Mouse (Mus musculus) common myeloid progenitor, adult 5-6 weeks (primary cell): ENCODE data around the gene B4galnt1. TPM values are rescaled to one million over a fixed set of nuclear protein-coding genes. Genes with fewer than 3 reads are reported as not detected.
A peak's percentile ranks its signal among the peaks of the same experiment; 100 is the strongest.

Source experiments
- ATAC-seq: replicated peaks from 2 replicates; pipeline ENCODE4 v1.8.0; 2016; ENCODE audit warnings: low read depth, mild to moderate bottlenecking, moderate TSS enrichment, inconsistent platforms; ENCODE audit not compliant: poor library complexity, severe bottlenecking
- total RNA-seq: library from RNA; stranded (forward); fragments of 200-1000, 187-1606 nt; gene quantifications from 2 replicates; pipeline ENCODE4 v1.2.3, GENCODE M21; 2017

The B4galnt1 gene
- total RNA-seq, 1 experiment from 2014 or later, result 56.5 TPM

DNA sequence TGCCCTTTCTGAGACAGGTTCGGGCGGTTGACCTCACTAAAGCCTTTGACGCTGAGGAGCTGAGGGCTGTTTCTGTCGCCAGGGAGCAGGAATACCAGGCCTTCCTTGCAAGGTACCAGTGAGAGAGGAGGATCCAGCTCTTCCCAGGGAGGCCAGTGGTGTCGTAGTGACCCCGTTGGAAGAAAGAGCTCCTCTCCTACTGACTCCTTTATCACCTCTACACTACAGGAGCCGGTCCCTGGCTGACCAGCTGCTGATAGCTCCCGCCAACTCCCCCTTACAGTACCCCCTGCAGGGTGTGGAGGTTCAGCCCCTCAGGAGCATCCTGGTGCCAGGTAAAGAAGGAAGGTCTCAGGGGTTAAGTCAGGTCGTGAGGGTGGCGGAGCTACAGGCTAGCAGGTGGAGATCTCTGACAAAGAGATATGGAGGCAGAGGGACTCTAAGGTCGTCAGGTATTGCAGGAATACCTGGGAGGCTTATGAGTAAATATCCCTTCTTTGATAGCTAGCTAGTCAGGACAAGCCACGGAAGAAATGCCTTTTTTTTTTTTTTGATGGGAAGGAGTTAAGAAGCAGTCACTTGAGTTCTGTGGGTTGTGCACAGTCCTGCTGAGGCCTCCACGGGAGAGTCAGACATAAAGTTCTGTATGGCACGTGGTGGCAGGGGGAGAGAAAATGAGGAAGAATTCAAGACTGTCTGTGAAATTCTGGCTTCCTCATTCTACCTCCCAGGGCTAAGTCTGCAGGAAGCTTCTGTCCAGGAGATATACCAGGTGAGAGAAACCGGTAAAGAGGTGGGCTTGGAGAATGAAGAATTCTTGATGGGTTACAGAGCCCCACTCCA, 2.0 kb downstream of the B4galnt1 start:
- ATAC-seq, result no peak

DNA sequence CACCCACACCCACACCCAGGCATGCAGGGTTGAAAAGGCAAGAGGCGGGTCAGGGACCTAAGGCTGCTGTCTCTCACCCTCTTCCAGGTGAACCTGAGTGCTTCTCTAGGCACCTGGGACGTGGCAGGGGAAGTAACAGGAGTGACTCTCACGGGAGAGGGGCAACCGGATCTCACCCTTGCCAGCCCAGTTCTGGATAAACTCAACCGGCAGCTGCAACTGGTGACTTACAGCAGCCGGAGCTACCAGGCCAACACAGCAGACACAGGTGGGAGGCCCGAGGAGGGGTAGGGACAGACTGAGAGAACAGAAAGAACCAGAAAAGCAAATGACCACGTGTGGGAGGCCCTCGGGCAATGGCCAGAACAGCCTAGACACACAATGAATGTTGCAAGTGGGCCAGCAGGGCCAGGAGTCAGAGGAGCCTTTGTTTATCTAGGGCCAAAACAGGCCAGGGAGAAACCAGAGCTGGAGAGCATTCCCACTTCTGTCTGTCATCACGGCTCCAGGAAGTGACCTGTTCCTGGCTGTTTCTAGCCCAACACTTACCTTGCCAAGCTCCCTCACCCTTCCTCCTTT, 2.7 kb downstream of the B4galnt1 start:
- no peak for ATAC-seq

DNA sequence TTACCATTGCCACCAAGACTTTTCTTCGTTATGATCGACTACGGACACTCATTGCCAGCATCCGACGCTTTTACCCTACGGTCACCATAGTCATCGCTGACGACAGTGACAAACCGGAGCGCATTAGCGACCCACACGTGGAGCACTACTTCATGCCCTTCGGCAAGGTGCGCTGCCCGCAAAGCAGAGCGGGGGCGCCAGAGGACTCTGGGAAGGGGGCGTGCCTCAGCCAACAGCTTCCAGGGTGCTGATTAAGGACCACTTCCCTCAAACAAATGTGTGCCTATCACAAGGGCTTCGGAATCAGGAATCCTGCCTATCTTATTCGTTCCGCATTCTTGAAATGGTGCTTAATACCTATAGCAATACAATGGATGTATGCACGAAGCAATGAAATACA, 5.0 kb downstream of the B4galnt1 start:
- no peak for ATAC-seq

DNA sequence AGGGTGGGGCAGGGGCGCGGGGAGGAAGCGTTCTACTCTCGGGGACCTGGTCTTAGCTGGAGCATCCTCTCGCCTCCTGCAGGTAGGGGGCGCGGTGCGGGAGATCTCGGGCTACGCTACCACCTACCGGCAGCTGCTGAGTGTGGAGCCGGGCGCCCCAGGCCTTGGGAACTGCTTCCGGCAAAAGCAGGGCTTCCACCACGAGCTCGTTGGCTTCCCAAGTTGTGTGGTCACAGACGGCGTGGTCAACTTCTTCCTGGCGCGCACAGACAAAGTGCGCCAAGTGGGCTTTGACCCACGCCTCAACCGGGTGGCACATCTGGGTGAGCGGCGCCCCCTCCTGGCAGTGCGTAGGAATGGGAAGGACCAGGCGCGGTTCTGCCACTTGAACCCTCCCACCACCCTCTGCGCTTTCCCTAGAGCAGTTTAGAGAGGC, 5.8 kb downstream of the B4galnt1 start:
- ATAC-seq, result peak; percentile 78

DNA sequence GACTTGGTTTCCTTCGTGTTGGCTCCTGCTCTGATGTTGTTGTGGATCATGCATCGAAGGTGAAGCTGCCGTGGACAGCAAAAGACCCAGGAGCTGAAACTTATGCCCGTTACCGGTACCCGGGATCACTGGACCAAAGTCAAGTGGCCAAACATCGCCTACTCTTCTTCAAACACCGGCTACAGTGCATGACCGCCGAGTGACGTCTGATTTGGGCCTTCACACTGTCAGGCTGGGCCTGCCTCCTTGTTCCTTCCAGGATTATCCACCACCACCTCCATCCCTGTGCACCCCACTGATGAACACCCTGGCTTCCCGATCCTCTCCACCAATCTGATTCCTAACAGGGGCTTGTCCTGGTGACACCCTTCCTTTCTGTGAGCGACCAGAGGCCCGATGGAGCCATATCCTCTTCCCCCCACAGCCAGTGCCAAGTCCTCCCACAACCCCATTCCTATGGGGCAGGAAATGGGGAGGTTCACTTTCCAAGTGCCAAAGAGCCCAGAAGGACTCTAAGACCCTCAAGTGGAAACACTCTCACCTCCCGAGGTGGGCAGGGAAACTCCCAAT, 6.7 kb downstream of the B4galnt1 start:
- ATAC-seq, result no peak

DNA sequence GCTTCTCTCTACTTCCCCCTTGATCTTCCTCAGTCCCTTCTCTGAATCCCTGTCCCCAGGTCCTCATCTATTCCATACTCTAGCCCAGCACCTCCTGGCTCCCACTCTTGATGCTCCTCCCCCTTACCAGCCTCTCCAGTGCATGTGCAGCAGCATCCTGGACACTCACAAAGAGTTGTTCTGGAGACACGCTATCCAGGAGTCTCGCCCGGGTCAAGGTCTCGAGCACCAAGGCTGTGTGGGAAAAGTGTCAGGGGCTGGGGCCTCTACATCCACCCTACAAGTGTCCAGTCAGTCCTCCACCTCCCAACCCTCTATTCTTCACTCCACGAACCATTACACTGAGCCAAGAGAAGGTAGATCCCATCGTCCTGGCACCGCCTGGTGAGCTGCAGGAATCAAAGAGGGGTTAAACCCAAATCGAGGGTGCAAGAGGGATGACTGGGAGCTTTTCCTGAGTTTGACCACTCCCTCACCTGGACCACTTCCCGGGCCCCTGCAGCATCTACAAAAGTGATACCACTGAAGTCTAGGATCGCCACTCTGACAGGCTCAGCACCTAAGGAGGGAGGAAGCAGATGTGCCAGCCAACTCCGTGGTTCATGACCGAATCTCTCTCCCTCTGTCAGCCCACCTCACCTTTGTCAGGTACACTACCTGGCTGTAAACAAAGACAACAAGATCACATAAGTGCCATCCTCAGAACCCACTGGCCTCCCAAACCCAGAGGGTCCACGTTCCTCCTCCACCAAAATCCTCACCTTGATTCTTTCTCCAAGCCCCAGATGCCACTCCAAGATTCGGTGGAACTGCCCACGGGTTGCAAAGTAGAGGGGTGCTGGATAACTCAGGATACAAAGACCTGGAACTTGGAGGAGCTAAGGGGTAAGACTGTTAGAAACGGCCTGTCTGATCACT, 8.4 kb downstream of the B4galnt1 start:
- ATAC-seq, result no peak

DNA sequence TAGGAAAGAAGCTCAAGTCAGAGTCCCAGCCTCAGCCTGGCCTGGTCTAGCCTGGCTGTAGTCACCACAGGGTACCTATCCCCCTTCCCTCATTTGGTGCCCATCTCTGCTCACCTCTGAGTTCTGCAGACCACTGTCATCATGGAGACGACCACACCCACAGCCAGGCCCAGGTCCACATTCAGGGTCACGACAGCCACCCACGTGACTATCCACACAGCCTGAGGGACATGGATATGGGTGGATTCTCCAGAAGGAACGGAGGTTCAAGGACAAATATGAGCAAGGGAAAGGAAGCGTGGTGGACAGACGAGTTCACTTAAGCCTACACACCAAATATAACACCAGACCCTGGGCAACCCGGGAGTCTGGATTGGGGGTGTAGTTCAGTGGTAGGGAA, 9.1 kb downstream of the B4galnt1 start:
- no peak for ATAC-seq

DNA sequence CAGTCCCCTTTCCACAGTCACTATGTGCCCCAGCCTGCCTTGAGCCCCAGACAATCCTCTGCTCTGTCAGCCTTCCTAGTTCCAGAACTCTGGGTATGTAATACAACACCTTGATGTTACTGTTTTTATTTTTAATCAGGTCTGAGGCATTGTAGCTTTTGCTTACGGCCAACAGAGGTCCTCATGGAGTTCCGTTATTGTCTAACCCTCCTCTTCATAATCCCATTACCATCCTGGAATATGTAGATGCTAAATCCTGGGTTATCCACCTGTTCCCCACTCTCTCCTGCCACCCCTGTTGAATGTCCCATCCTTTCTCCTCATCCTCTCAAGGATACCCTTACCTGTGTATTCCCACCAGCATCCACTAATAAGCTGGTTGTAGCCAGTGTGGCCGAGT, 11.2 kb downstream of the B4galnt1 start:
- ATAC-seq, result no peak

DNA sequence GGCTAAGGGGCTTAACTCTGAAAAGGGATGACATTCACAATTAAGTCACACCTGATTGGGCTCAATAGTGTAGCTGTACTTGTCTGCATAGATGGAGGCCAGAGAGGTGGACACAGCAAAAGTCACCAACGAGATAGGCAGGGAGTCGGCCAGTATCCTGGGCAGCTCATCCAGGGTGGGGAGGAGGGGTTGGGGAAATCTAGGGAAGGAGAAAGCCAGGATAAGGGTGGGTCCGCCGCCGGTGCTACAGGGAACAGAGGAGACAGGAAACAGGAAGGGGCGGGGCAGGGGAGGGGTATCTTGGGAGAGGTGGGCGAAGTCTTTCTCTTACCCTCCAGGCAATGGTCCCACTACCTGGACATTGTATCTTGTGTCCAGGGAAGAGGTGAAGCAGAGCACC, 11.7 kb downstream of the B4galnt1 start:
- no peak for ATAC-seq

DNA sequence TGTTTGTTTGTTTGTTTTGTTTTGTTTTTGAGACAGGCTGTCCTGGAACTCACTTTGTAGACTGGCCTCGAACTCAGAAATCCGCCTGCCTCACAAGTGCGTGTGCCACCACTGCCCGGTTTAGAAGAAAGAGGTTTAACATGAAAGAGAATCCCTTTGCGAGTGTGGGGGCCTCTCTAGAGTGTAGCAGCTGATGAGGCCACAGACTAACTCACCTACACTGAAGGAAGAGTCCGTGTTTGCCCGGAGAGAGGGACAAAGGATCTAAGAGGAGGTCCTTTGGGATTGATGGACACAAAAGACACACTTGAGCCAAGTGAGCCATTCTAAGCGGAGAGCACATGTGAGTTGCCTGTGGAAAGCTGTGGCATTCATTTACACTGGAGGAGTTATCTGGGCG, 12.2 kb downstream of the B4galnt1 start:
- 0 out of 2 replicates have a peak, but pooled peaks have one; percentile 3 for ATAC-seq

DNA sequence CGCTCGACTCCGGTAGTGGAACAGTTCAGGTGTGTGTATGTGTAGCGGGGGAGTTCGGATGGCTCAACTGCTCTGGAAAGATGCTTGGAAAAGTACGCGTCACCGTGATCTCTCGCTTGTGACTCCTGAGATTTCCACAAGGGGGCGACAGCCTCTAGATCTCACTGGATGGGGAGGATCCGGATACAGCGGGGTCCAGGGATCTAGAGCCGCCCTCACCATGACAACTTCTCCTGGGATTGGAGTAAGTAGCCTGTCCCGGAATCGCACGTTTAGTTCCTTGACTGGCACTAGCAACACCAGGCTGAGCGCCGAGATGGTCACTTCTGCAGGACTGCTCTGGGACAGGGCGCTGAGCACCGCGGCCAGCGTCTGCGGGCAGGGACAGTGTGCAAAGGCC, 12.7 kb downstream of the B4galnt1 start:
- ATAC-seq, result peak; percentile 75

DNA sequence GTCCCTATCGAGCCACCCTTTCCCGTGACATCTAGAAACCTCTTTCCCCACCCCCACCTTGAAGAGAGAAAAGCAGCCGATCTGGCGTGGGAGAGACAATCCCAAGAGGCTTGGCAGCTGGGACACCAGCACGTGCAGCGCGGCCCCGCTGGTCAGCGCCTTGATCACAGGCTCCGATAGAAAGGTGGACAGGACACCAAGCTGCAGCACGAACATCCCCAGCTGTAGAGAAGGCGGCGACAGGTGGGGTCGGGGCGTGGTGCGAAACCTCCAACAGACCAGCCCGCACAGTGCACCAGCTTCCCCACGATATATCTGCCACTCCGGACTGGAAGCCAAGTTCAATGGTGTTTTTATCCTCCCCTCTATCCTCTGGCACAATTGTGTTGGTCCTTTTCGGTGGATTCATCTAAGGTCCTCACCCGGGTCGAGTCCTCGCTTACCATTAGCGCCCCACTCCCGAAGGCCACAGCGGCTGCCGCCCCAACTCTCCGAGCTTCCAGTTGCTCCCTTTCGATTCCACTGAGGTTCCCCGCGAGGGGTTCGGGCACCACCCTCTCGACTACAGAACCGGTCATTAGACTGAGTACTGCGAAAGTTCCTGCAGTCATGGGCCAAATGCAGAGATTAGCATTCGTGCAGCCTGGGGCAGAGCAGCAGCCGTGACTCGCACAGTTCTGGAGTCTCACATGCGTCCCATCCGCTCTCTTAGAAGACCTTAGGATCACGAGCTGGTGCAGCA, 13.4 kb downstream of the B4galnt1 start:
- peak; percentile 12 for ATAC-seq

DNA sequence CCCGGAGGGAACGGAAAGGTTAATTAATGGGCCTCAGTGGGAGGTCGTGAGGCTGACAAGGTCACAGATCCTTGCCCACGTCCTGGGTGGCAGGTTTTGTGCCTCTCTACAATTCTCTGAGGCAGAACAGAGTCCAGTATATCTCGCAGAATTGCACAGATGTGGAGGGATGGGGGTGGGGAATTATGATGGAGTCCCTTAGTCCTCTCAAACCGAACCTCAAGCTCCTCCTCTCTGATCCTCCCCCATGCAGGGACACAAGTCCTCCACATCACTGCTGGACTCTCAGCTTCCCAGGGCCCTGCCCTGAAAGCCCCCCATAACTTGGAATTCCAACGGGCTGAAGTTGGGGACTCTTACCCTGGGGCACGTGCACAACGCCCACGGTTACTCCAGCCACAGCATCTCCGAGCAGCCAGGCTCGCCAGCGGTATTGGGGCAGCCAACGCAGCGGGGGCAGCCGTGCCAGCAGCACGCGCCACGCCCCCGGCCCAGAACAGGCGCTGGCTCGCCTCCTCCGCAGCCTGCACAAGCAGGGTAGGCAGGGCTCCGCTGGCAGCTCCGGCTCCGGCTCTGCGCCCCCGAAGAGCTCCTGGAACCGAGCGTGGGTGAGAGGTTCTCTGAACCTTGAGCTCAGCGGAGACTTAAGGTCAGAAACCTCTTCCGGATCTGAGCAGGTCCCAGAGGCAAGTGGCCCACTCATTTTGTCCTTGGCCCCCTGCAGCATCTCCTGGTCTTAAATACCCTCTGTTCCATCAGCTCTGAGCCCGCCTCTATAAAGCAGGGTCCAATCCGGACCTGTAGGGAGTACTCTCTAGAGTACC, 15.1 kb downstream of the B4galnt1 start, which contains the start of gene Slc26a10:
TSS of gene Slc26a10 (minus strand) at position 775 of the 824 bp plus-strand sequence.
- ATAC-seq, result no peak

DNA sequence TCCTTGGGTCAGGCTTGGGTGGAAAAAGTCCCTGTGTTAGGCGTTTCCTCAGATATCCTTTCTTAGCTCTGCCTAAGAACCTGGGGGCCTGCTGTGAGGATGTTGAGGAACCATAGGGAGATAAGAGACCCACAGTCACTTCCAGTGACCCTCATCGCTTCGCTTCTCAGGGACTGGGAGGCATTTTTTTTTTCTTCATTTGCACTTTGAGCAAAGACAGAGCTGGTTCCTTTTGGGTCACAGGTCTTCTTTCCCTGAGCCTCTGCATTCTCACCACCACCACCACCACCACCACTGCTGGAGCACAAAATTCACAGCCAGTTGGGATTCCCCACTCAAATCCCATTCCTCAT, 15.6 kb downstream of the B4galnt1 start:
- no peak for ATAC-seq

DNA sequence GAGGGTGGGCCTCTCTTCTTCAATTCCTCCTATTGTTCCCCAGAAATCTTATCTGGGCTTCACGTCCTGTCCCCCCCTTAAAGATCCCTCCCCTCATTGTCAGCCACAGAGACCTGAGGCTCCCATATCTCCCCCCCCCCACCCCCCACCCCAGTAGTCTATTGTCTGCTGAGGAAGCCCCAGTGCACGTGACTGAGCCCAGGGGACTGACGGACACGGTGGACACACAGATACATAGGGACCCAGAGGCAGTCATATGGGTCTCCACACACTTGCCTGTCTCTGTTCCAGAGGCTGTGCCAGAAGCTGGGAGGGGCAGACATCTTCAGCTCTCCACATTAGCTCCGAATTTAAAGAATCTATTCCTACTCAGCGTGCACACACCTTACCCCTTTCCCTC, 16.5 kb downstream of the B4galnt1 start:
- ATAC-seq, result no peak

DNA sequence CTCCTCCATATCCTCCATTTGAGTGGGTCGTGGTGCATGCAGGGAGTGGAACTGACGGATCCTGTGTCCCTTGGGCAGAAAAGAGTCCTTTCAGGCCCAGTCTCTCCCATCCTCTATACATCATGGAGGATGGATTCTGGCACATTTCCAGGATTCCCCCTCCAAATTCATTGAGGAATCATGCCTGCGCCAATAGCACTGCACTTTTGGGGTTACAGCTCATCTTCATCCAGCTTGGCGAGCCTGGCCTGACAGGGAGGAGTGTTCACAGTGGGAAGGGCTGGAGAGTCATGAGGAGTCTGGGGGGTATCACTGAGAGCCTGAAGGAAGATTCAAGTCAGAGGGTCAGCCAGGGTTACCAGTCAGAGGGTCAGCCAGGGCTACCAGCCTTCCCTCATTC, 17.6 kb downstream of the B4galnt1 start:
- no peak for ATAC-seq

DNA sequence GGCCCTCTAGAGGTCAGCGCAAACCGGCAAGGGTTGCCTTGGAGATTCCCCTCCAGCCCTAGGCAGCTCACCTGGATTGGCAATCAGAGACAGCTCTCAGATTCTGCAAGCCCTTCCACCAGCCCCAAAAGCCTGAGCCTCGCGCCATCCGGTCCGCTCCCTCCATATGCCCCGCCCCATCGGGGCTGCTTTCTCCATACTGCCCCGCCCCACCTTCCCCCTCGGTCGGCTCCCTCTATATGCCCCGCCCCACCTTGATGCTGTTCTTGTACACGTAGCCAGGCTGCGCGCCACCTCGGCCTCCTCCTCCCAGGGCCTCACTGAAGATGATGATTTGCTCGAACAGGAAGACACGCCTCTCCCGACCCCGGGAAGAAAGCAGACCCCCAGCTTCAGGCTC, 18.7 kb downstream of the B4galnt1 start:
- ATAC-seq, result 0 out of 2 replicates have a peak, but pooled peaks have one; percentile 24

DNA sequence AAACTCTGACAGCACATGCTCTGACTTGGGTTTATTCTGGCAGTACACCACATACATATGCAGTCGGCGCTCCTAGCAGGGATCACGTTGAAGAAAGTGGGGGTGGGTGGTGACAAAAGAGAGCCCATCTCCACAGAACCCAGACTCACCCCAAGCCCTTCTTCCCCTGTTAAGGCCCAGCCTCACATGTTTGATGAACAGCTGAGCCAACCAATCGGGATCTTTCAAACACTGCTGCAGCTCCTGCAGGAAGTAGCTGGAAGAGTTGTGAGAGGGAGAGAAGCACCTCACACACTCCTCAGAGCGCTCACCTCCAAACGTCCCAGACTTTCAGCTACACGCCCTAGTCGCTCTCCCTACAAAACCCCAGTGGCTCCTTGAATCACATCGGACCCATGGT, 20.1 kb downstream of the B4galnt1 start:
- ATAC-seq, result no peak

DNA sequence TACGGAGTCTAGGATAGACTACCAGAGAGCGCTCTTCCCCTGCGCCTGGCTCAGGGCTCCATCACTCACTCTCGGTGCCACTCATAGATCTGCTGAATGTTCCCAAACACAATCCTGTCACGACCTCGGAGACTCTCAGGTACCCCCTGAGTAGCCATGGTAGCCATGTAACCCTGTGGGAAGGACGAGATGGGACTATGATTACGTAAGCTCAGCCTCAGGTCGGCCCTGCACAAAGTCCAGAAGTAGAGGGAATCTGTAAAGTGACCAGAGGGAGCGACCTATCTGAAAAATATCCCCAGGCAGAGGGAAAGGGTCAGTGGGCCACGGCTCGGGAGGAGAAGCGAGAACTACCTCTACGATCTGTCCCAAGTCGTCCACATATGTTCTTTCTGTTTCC, 20.5 kb downstream of the B4galnt1 start:
- ATAC-seq, result no peak
